Mouse (Mus musculus) forebrain, postnatal 0 days (tissue): ENCODE measurements at regions not wholly inside any gene's neighbourhood (a gene's known extent, or its start where the extent isn't known, plus 50 kb on each side); places are given as distances from the start of the nearest gene placed in this dataset.

ENCODE experiments used
- ATAC-seq: fragments of 200-750 bp; cut with Nextera tagmentation; 2 replicates; pipeline ENCODE4 v1.8.0; 2017; ENCODE audit warnings: mild to moderate bottlenecking, moderate library complexity
- DNase-seq: peaks from one replicate; pipeline ENCODE4 v3.0.0-alpha.2; 2015
- H3K27ac ChIP-seq: fragments of 300-500 bp; sonication (generic); 2 replicates; pipeline ENCODE4 v1.5.1; 2014; ENCODE audit warnings: low read depth, mild to moderate bottlenecking, antibody characterized with exemption, low read length, moderate library complexity, mixed read lengths
- H3K27me3 ChIP-seq: fragments of 300-500 bp; sonication (generic); 2 replicates; pipeline ENCODE4 v1.6.1; 2014; ENCODE audit warnings: mild to moderate bottlenecking, low read length, mixed read lengths; ENCODE audit not compliant: insufficient read depth
- H3K36me3 ChIP-seq: fragments of 300-500 bp; sonication (generic); 2 replicates; pipeline ENCODE4 v1.6.1; 2014; ENCODE audit warnings: mild to moderate bottlenecking, moderate library complexity; ENCODE audit not compliant: insufficient read depth
- H3K4me1 ChIP-seq: fragments of 300-500 bp; sonication (generic); 2 replicates; pipeline ENCODE4 v1.6.1; 2014; ENCODE audit warnings: antibody characterized with exemption; ENCODE audit not compliant: insufficient read depth
- H3K4me2 ChIP-seq: fragments of 300-500 bp; sonication (generic); 2 replicates; pipeline ENCODE4 v1.6.1; 2014; ENCODE audit warnings: low read depth, mild to moderate bottlenecking, moderate library complexity
- H3K4me3 ChIP-seq: fragments of 300-500 bp; sonication (generic); 2 replicates; pipeline ENCODE4 v1.5.1; 2014; ENCODE audit warnings: low read depth, low read length, mixed read lengths
- H3K9ac ChIP-seq: fragments of 300-500 bp; sonication (generic); 2 replicates; pipeline ENCODE4 v1.6.1; 2014; ENCODE audit warnings: mild to moderate bottlenecking
- H3K9me3 ChIP-seq: fragments of 300-500 bp; sonication (generic); 2 replicates; pipeline ENCODE4 v1.6.1; 2016; ENCODE audit warnings: low read length
- CTCF ChIP-seq: sonication (generic); IDR thresholded peaks from 2 replicates; pipeline ENCODE4 v1.5.1; 2016; ENCODE audit warnings: antibody characterized with exemption, control low read depth, low read depth
- WGBS: fragments of 180-500 bp; shearing (Covaris S2); extraction: QIAGEN DNeasy Blood & Tissue Kit; methylation state at CpG from one replicate; pipeline ENCODE4 v1.1.7; 2014; 5-methylcytosine and 5-hydroxymethylcytosine counted together

DNA sequence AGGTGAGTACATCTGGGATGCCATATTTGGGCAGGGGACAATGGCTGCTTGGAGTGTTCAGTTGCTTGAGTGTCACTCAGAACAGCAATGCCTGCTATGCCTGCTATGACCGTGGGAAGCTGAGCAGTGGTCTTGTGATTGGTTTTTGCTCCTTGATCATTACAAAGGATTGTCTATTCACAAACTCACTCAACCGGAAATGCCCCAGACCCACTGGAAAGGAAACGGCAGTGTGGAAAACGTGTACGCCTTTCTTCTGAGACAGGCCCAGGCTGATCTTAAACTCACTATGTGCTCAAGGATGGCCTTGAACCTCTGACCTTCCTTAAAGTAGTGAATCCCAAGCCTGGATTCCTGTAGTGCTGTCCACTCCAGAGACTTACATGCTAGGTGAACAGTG lies 63.2 kb upstream of the Lhx8 start:
- H3K9ac ChIP-seq = no peak overlapping the region
- H3K27ac ChIP-seq = no peak overlapping the region
- no peaks in the 10 kb centered on the region for H3K36me3 ChIP-seq
- H3K4me1 ChIP-seq = no peaks in the 10 kb centered on the region
- no peaks in the 10 kb centered on the region for H3K9me3 ChIP-seq
- no peak overlapping the region for H3K4me2 ChIP-seq
- ATAC-seq (no peak), DNase-seq (no peak)
- WGBS = 49% methylated on average over 5 of the region's 5 CpGs
- no peak for TF ChIP-seq CTCF
- H3K4me3 ChIP-seq = no peak overlapping the region
- H3K27me3 ChIP-seq = no peaks in the 10 kb centered on the region

DNA sequence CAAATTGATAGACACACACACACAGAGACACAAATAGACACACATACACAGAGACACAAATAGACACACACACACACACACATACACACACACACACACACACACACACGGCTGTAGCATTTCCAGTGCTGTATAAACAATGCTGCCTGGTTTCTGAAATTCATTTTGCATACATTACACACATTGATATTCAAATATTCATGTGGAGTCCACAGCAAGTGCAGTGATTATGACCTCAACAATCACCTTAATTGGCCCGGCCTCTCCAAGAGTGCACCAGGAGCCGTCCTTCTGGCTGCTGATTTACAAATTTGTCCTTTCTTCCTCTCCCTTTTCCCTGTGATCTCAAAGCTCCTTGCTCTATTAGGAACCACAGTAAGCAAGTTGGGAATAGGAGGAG lies 61.2 kb upstream of the Lhx8 start:
- Histone ChIP-seq H3K9me3 (no peaks in the 10 kb centered on the region), H3K36me3 (no peaks in the 10 kb centered on the region), H3K4me3 (no peak overlapping the region), H3K27me3 (no peaks in the 10 kb centered on the region), H3K9ac (no peak overlapping the region), H3K27ac (no peak overlapping the region), H3K4me1 (no peaks in the 10 kb centered on the region), H3K4me2 (no peak overlapping the region)
- ATAC-seq (no peak), DNase-seq (no peak)
- WGBS = 25% methylated on average over 3 of the region's 3 CpGs
- TF ChIP-seq CTCF = no peak

DNA sequence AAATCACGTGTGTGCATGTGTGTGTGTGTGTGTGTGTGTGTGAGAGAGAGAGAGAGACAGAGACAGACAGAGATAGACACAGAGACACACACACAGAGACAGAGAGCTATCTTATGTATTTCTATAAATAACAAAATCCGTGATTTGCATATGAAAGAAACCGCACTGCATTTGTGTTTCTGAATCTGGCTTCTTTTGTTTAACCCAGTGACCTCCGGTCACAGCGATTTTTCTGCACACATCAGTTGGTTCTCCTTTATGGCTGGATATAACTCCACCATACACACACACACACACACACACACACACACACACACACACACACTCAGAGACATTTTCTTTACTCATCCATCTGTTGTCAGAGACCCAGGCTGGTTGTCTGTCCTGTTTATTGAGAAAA lies 58.2 kb upstream of the Lhx8 start:
- no peaks in the 10 kb centered on the region for H3K27me3 ChIP-seq
- H3K4me2 ChIP-seq = no peak overlapping the region
- H3K4me3 ChIP-seq = no peak overlapping the region
- DNase-seq (no peak), ATAC-seq (no peak)
- no peak overlapping the region for H3K9ac ChIP-seq
- no peaks in the 10 kb centered on the region for H3K9me3 ChIP-seq
- no peak for TF ChIP-seq CTCF
- no peaks in the 10 kb centered on the region for H3K4me1 ChIP-seq
- 28% methylated on average over 5 of the region's 5 CpGs for WGBS
- H3K27ac ChIP-seq = no peak overlapping the region
- H3K36me3 ChIP-seq = no peaks in the 10 kb centered on the region

DNA sequence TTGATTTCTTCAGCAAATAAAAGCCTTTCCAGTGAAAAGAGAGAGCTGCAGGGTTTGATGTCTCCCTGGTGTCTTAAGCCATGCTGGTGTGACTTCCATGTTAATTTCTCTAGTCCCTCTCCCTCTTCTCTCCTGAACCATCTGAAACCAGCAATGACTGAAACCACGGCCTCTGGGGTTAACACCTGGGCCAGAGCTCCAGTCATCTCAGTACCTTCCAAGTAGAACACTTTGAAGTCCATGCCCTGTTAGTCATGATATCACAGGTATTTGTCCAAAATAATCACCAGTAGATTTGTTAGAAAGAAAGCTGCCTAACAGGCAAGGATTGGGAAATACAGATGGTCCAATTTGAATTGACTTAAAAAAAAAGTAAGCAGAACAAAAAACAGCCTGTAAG lies 56.8 kb upstream of the Lhx8 start:
- 81% methylated on average over 1 of the region's 1 CpGs for WGBS
- no peak overlapping the region for H3K4me2 ChIP-seq
- no peak for ATAC-seq

DNA sequence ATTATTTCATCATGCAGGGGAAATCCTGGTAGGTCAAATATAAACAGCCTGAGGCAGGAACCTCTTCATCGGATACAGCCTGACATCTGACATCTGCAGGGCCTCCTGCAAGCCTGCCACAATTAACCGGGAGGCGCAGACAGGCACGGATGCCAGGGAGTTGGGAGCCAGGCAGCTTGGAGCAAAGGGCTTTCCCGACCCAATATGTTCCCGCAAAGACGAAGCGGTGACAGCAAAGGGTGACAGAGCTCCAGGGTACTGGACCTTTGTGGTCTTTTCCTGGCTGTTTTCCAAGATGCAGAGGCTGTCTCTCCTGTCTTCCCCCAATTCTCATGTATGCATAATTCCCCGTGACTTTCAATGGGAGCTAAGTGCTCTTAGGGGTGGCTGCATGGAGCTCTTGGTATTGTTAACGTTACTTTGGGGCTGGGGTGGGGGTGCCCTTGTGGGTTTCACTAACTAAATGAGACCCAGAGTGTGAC lies 55.4 kb upstream of the Lhx8 start:
- H3K27ac ChIP-seq = no peak overlapping the region

More for the DNA sequence above, 56.8 kb upstream of the Lhx8 start:
- Histone ChIP-seq H3K9me3 (no peaks in the 10 kb centered on the region), H3K9ac (no peak overlapping the region), H3K4me1 (no peaks in the 10 kb centered on the region), H3K27ac (no peak overlapping the region), H3K4me3 (no peak overlapping the region), H3K27me3 (no peaks in the 10 kb centered on the region), H3K36me3 (no peaks in the 10 kb centered on the region)
- no peak for TF ChIP-seq CTCF
- DNase-seq = no peak

DNA sequence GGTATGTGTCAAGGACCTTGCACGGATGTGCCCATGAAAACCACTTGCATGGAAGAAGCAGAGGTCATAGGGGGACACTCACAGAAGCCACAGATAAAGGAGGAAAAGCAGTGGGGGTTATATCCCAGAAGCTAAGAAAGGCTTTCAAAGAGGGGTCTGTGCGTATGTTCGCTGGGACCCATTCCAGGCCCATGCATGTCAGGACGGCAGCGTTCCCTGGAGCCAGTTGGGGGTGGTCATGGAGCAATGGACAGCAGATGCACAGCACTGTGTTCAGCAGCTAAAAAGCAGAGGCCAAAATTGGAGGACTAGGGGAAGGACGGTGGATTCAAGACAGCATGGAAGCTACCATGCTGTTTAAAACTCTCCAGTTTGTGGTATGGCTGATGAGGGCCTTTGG lies 52.4 kb upstream of the Lhx8 start:
- Histone ChIP-seq H3K4me3 (no peak overlapping the region), H3K9me3 (no peaks in the 10 kb centered on the region), H3K27ac (no peak overlapping the region), H3K4me2 (no peak overlapping the region), H3K4me1 (no peaks in the 10 kb centered on the region), H3K36me3 (no peaks in the 10 kb centered on the region), H3K9ac (no peak overlapping the region), H3K27me3 (no peaks in the 10 kb centered on the region)
- ATAC-seq (no peak), DNase-seq (no peak)
- TF ChIP-seq CTCF = no peak
- 82% methylated on average over 6 of the region's 6 CpGs for WGBS

More for the DNA sequence above, 55.4 kb upstream of the Lhx8 start:
- no peaks in the 10 kb centered on the region for H3K36me3 ChIP-seq
- no peak overlapping the region for H3K4me3 ChIP-seq
- ATAC-seq (peak; percentile 78), DNase-seq (peak; percentile 46)
- 4% methylated on average over 10 of the region's 10 CpGs for WGBS
- H3K27me3 ChIP-seq = no peaks in the 10 kb centered on the region
- no peak for TF ChIP-seq CTCF
- H3K9me3 ChIP-seq = no peaks in the 10 kb centered on the region
- no peak overlapping the region for H3K4me2 ChIP-seq
- H3K4me1 ChIP-seq = no peaks in the 10 kb centered on the region
- H3K9ac ChIP-seq = no peak overlapping the region

DNA sequence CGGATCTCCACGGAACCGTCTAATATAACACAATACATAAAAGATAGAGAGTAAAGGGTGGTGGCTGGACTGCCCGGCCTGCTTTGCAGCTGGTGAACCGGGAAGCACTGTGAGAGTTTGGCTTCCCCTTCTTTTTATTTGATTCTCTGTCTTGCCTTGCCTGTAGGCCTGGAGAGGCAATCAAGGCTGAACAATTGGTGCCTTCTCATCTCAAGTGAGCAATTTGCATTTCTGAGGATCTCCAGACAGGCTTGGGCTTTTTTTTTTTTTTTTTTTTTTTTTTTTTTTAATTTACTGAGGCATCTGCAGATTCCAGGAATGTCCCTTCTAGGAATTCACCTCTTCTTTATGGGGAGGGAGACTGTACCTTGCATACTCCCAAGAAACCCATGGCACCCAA lies 51.1 kb upstream of the Lhx8 start:
- no peaks in the 10 kb centered on the region for H3K4me1 ChIP-seq
- H3K27me3 ChIP-seq = no peaks in the 10 kb centered on the region
- no peak overlapping the region for H3K4me2 ChIP-seq
- ATAC-seq (peak; percentile 38; the same call in 1 of the 2 replicates), DNase-seq (no peak)
- no peaks in the 10 kb centered on the region for H3K9me3 ChIP-seq
- H3K9ac ChIP-seq = no peak overlapping the region
- 13% methylated on average over 5 of the region's 5 CpGs for WGBS
- H3K27ac ChIP-seq = no peak overlapping the region
- no peaks in the 10 kb centered on the region for H3K36me3 ChIP-seq
- no peak for TF ChIP-seq CTCF
- no peak overlapping the region for H3K4me3 ChIP-seq
